Mouse (Mus musculus) kidney, embryonic 16.5 days (tissue): ENCODE data around the gene Cd82. TPM values are rescaled to one million over a fixed set of nuclear protein-coding genes. Genes with fewer than 3 reads are reported as not detected.

Source experiments
- ATAC-seq: fragments of 200-750 bp; cut with Nextera tagmentation; 2 replicates; pipeline ENCODE4 v1.8.0; 2017; ENCODE audit warnings: moderate TSS enrichment; ENCODE audit not compliant: low FRiP score, low TSS enrichment
- H3K27ac ChIP-seq: fragments of 300-500 bp; sonication (generic); 2 replicates; pipeline ENCODE4 v1.5.1; 2014; ENCODE audit warnings: low read length
- H3K27me3 ChIP-seq: fragments of 300-500 bp; sonication (generic); 2 replicates; pipeline ENCODE4 v1.6.1; 2014; ENCODE audit warnings: low read length, control low read depth, mixed read lengths; ENCODE audit not compliant: insufficient read depth
- H3K36me3 ChIP-seq: fragments of 300-500 bp; sonication (generic); 2 replicates; pipeline ENCODE4 v1.6.1; 2014; ENCODE audit warnings: low read length, control low read depth, mixed read lengths; ENCODE audit not compliant: insufficient read depth
- H3K4me1 ChIP-seq: fragments of 300-500 bp; sonication (generic); 2 replicates; pipeline ENCODE4 v1.6.1; 2014; ENCODE audit warnings: low read length, control low read depth, mixed read lengths; ENCODE audit not compliant: insufficient read depth
- H3K4me2 ChIP-seq: fragments of 300-500 bp; sonication (generic); replicated peaks from 2 replicates; pipeline ENCODE4 v1.6.1; 2014; ENCODE audit warnings: low read depth, low read length
- H3K4me3 ChIP-seq: fragments of 300-500 bp; sonication (generic); 2 replicates; pipeline ENCODE4 v1.5.1; 2014; ENCODE audit warnings: mild to moderate bottlenecking, low read length
- H3K9ac ChIP-seq: fragments of 300-500 bp; sonication (generic); replicated peaks from 2 replicates; pipeline ENCODE4 v1.6.1; 2014; ENCODE audit warnings: low read length
- H3K9me3 ChIP-seq: fragments of 300-500 bp; sonication (generic); 2 replicates; pipeline ENCODE4 v1.6.1; 2016; ENCODE audit warnings: low read length, control low read depth
- WGBS: fragments of 180-500 bp; shearing (Covaris S2); extraction: QIAGEN DNeasy Blood & Tissue Kit; methylation state at CpG from one replicate; pipeline ENCODE4 v1.1.7; 2014; 5-methylcytosine and 5-hydroxymethylcytosine counted together
- polyA plus RNA-seq: library from polyadenylated mRNA; unstranded; fragments of >200 nt; fragmentation: Nextera tagmentation; extraction: Ambion mirVana; gene quantifications from 2 replicates; pipeline ENCODE4 v1.2.1, GENCODE M21; 2015

The Cd82 gene
- polyA plus RNA-seq, 1 experiment from 2014 or later: 71.8 TPM

DNA sequence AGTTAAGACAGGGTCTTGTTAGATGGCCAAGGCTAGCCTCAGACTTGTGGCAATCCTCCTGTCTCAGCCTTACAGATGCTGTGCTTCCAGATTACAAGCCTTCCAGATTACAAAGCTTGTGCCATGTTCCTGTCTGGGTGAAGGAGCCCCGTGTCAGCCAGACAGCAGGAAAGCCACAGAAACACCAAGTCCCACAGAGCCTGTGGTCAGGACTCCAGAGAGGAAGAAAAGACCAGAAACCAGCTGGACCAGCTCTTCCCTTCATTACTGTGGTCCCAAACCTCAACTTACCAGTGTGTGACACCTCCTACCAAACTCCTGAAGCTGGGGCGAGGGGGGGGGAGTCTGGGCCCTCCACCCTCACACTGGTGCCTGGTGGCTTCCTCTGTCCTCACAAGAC is 13.3 kb downstream of the Cd82 start:
- Histone ChIP-seq H3K4me2 (no peak overlapping the region), H3K36me3 (no peaks in the 10 kb centered on the region), H3K27me3 (no peaks in the 10 kb centered on the region), H3K4me1 (peaks cover 53% of the 10 kb centered on the region), H3K27ac (no peak overlapping the region), H3K4me3 (no peak overlapping the region), H3K9ac (no peak overlapping the region), H3K9me3 (no peaks in the 10 kb centered on the region)
- ATAC-seq: no peak
- 74% methylated on average over 2 of the region's 2 CpGs for WGBS

GRCm38 (mm10) chr2:93448774-93449173 is 14.2 kb downstream of the Cd82 start:
- H3K4me3 ChIP-seq: no peak overlapping the region
- 58% methylated on average over 5 of the region's 5 CpGs for WGBS
- no peaks in the 10 kb centered on the region for H3K36me3 ChIP-seq
- H3K9ac ChIP-seq: no peak overlapping the region
- no peaks in the 10 kb centered on the region for H3K9me3 ChIP-seq
- peaks cover 59% of the 10 kb centered on the region for H3K4me1 ChIP-seq
- no peaks in the 10 kb centered on the region for H3K27me3 ChIP-seq
- H3K4me2 ChIP-seq: no peak overlapping the region
- no peak overlapping the region for H3K27ac ChIP-seq
- no peak for ATAC-seq

GRCm38 (mm10) chr2:93447500-93448249 is 15.3 kb downstream of the Cd82 start:
- Histone ChIP-seq H3K9ac (no peak overlapping the region), H3K9me3 (no peaks in the 10 kb centered on the region), H3K4me1 (peaks cover 65% of the 10 kb centered on the region), H3K4me3 (no peak overlapping the region), H3K4me2 (no peak overlapping the region), H3K36me3 (no peaks in the 10 kb centered on the region), H3K27me3 (no peaks in the 10 kb centered on the region), H3K27ac (no peak overlapping the region)
- WGBS: 72% methylated on average over 6 of the region's 6 CpGs
- no peak for ATAC-seq

DNA sequence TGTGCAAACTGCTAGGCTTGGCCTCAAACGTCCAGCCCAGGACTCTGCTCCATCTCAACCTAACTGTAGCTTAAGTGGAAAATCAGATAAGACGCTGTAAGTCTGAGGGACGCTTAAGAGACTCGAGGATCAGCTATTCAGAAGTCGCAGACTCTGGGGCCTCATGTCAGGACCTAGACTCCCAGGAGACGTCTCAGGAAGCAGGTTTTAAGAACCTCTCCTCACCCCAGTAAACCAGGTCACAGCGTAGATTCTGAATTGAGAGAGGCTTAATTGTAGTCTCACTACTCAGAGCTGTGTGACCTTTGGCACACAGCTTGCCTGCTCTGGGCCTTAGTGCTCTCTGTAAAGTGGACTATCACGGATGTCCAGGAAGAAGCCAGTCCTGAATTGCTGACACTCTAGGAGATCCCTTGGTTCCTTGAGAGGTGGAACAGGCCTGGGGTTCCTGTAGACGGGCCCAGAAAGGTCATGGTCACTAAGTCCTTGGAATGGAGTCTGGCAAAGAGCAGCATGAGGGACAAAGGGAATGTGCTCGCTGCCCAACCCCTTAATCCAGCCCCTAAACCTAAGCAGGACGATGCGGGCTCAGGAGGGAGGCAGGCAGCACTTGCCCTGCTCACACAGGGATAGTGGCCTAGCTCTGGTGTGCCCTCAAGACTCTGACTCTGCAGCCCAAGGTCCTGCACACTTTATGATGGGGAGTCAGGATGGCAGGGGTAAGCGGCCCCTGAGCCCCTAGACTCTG is 16.2 kb downstream of the Cd82 start:
- Histone ChIP-seq H3K27me3 (no peaks in the 10 kb centered on the region), H3K36me3 (no peaks in the 10 kb centered on the region), H3K4me1 (peaks cover 56% of the 10 kb centered on the region), H3K4me2 (no peak overlapping the region), H3K4me3 (no peak overlapping the region), H3K27ac (no peak overlapping the region), H3K9ac (no peak overlapping the region; the same call in 1 of the 2 replicates), H3K9me3 (no peaks in the 10 kb centered on the region)
- WGBS: 59% methylated on average over 13 of the region's 13 CpGs
- no peak for ATAC-seq

DNA sequence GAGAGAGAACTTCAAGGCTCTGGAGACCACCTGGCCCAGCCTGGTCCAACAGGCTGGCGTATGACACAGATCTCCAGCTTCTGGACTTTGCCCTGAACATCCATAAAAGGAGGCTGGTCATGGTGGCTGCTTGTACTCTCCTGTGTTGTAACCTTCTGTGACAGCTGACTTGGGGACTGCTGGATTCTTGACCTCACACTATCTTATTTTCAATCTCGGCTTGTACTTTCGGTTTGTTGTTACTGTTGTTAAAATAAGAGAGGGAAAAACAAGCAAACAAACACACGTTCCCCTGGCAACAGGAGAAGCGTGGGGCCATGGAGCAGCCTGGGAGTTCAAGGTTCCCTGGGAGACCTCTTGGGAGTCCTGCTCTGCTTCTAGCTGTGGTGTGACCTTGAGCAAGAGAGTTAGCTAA is 17.7 kb downstream of the Cd82 start:
- peak overlapping the region; percentile 80 for H3K27ac ChIP-seq
- H3K9me3 ChIP-seq: no peaks in the 10 kb centered on the region
- no peak overlapping the region for H3K4me3 ChIP-seq
- H3K4me1 ChIP-seq: peaks cover 46% of the 10 kb centered on the region
- H3K36me3 ChIP-seq: no peaks in the 10 kb centered on the region
- no peaks in the 10 kb centered on the region for H3K27me3 ChIP-seq
- ATAC-seq: no peak
- no peak overlapping the region for H3K4me2 ChIP-seq
- no peak overlapping the region for H3K9ac ChIP-seq
- 74% methylated on average over 5 of the region's 5 CpGs for WGBS

DNA sequence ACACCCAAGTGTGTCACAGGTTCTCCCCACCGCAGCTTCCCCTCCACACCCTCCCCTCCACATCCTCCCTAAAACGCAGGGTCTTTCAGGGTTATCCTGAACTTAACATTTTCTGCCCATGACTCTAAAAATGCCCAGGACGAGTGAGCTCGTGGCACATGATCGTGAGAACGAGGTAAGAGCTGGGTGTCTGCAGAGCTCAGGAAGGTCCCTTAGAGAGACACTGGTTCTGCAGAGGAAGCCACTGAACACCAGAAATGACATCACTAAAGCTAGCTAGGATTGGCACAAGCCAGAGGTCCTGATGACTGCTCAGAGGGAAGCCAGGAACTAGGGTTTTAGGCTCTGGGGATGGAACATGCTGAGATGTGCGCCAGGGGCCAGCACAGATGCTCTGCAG is 18.7 kb downstream of the Cd82 start:
- Histone ChIP-seq H3K4me2 (no peak overlapping the region), H3K4me3 (no peak overlapping the region), H3K9ac (peak overlapping the region; percentile 22; the same call in 1 of the 2 replicates), H3K27ac (peak overlapping the region; percentile 80), H3K36me3 (no peaks in the 10 kb centered on the region), H3K9me3 (no peaks in the 10 kb centered on the region), H3K27me3 (no peaks in the 10 kb centered on the region), H3K4me1 (peaks cover 55% of the 10 kb centered on the region)
- 83% methylated on average over 7 of the region's 7 CpGs for whole genome bisulfite sequencing
- ATAC-seq: no peak

- Histone ChIP-seq H3K9me3 (no peaks in the 10 kb centered on the region), H3K4me1 (peaks cover 60% of the 10 kb centered on the region), H3K27me3 (no peaks in the 10 kb centered on the region), H3K4me2 (no peak overlapping the region), H3K27ac (peak overlapping the region; percentile 80), H3K36me3 (no peaks in the 10 kb centered on the region), H3K9ac (no peak overlapping the region), H3K4me3 (no peak overlapping the region)
- 50% methylated on average over 2 of the region's 2 CpGs for WGBS
- ATAC-seq: peak; percentile 55
These were observed 19.8 kb downstream of the Cd82 start for GRCm38 (mm10) chr2:93443106-93443505.

DNA sequence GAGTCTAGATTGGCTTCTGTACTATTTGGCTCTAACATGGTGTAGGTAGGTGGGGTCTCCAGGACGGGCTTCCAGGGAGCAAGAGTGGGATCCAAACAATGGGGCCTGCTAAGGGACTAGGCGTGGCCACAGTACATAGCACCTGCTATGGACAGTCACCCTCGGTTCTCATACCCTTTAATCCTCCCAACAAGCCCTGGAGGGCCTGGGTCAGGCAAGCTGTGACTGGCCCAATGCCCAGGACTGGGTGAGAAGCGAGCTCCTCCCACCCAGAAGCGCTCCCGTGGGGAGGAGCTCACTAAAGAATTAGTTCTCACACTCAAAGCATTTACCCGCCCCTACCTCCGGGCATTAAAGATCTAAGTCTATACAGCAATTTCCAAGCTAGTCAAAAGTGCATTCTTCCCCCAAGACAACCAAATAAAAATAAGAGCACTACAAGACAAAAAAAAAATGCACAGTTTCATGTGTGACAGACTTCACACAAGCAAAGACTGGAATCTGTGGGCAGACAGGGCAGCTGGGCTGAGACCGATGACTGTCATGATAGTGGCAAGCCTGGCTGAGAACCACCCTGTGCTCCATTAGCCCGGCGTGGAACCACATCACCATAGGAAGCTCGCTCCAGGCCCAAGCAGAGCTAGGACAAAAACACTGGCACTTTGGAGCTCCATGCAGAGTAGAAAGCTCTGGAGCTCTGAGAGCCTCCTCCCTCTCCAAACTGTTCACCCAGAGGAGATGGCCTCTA is 23.0 kb downstream of the Cd82 start:
- no peak overlapping the region for H3K4me3 ChIP-seq
- peak overlapping the region; percentile 92 for H3K27ac ChIP-seq
- H3K4me2 ChIP-seq: no peak overlapping the region
- H3K27me3 ChIP-seq: no peaks in the 10 kb centered on the region
- no peaks in the 10 kb centered on the region for H3K36me3 ChIP-seq
- no peaks in the 10 kb centered on the region for H3K9me3 ChIP-seq
- 47% methylated on average over 12 of the region's 12 CpGs for WGBS
- peak; percentile 64 for ATAC-seq
- H3K4me1 ChIP-seq: peaks cover 49% of the 10 kb centered on the region
- peak overlapping the region; percentile 2; the same call in 1 of the 2 replicates for H3K9ac ChIP-seq

- WGBS: 15% methylated on average over 9 of the region's 9 CpGs
- H3K27ac ChIP-seq: peak overlapping the region; percentile 92
- no peak overlapping the region for H3K4me3 ChIP-seq
- H3K4me2 ChIP-seq: no peak overlapping the region
- ATAC-seq: peak; percentile 83
- no peaks in the 10 kb centered on the region for H3K27me3 ChIP-seq
- H3K4me1 ChIP-seq: peaks cover 43% of the 10 kb centered on the region
- no peaks in the 10 kb centered on the region for H3K9me3 ChIP-seq
- H3K36me3 ChIP-seq: no peaks in the 10 kb centered on the region; the same call in 1 of the 2 replicates
- peak overlapping the region; percentile 2; the same call in 1 of the 2 replicates for H3K9ac ChIP-seq
These were observed 23.6 kb downstream of the Cd82 start for GRCm38 (mm10) chr2:93439352-93439771.
